Mouse (Mus musculus): ENCODE results near the gene Ciapin1. TPM values are rescaled to one million over a fixed set of nuclear protein-coding genes. Genes with fewer than 3 reads are reported as not detected.

The Ciapin1 gene
- polyA plus RNA-seq (2012), result 273 and 285 TPM in 2 replicates

GRCm38 (mm10) chr8:94837662-94838574 lies at the start of gene Ciapin1, which contains the start of gene Coq9:
Gene Ciapin1 (minus strand): TSS chr8:94838358.
Gene Coq9 (plus strand): TSS chr8:94838321.

GRCm38 (mm10) chr8:94876197-94876730 lies 38.1 kb upstream of the Ciapin1 start, which contains the start of gene Dok4:
Gene Dok4 (minus strand): TSS chr8:94876330.

GRCm38 (mm10) chr8:94857346-94858173 lies 19.4 kb upstream of the Ciapin1 start, which contains the start of gene Polr2c:
Gene Polr2c (plus strand): TSS chr8:94857450.

GRCm38 (mm10) chr8:94810153-94810552 lies 28.0 kb downstream of the Ciapin1 start, which contains the start of gene Ccl17:
Gene Ccl17 (plus strand): TSS chr8:94810453.

GRCm38 (mm10) chr8:94771941-94772670 lies 66.1 kb downstream of the Ciapin1 start, which contains the start of gene Cx3cl1:
Gene Cx3cl1 (plus strand): TSS chr8:94772009.

Other genes with a start within 250 kb of the Ciapin1 start
- gene Rspry1, start 236.4 kb downstream of the Ciapin1 start, polyA plus RNA-seq (2012), result 3.8 and 4.1 TPM in 2 replicates
- gene Fam192a, start 236.4 kb downstream of the Ciapin1 start, polyA plus RNA-seq (2012), result 43.9 and 62.5 TPM in 2 replicates
- 36.2 and 49.0 TPM in 2 replicates for gene Arl2bp, start 171.8 kb downstream of the Ciapin1 start, polyA plus RNA-seq (2012)
- gene Pllp, start 142.1 kb downstream of the Ciapin1 start, polyA plus RNA-seq (2012), result not detected in 2 replicates
- 0.16 and 0.21 TPM in 2 replicates for gene Ccl22, start 92.8 kb downstream of the Ciapin1 start, polyA plus RNA-seq (2012)
- gene Cx3cl1, start 66.3 kb downstream of the Ciapin1 start, polyA plus RNA-seq (2012), result 3.4 and 5.8 TPM in 2 replicates
- 0.87 TPM in 1 of 2 replicates, not detected in the other for gene Ccl17, start 27.9 kb downstream of the Ciapin1 start, polyA plus RNA-seq (2012)
- gene Coq9, start within 50 bp of the Ciapin1 start, polyA plus RNA-seq (2012), result 84.2 and 97.3 TPM in 2 replicates
- 25.1 and 31.9 TPM in 2 replicates for gene Polr2c, start 19.1 kb upstream of the Ciapin1 start, polyA plus RNA-seq (2012)
- gene Dok4, start 38.0 kb upstream of the Ciapin1 start, polyA plus RNA-seq (2012), result 1.3 and 2.1 TPM in 2 replicates
- gene Ccdc102a, start 79.7 kb upstream of the Ciapin1 start, polyA plus RNA-seq (2012), result 3.7 and 4.4 TPM in 2 replicates
- gene Adgrg5, start 85.3 kb upstream of the Ciapin1 start, polyA plus RNA-seq (2012), result 1.1 TPM in 2 replicates
- 302 and 465 TPM in 2 replicates for gene Adgrg1, start 136.4 kb upstream of the Ciapin1 start, polyA plus RNA-seq (2012)
- 184 and 192 TPM in 2 replicates for gene Adgrg3, start 179.3 kb upstream of the Ciapin1 start, polyA plus RNA-seq (2012)
- gene Drc7, start 216.7 kb upstream of the Ciapin1 start, polyA plus RNA-seq (2012), result 1.2 and 1.8 TPM in 2 replicates
- gene Katnb1, start 242.8 kb upstream of the Ciapin1 start, polyA plus RNA-seq (2012), result 66.6 and 88.6 TPM in 2 replicates